ENCODE assay signal across 8 mouse cellular contexts in genomic region chrX:166478631-166479364, GRCm38 (mm10). TPM values are rescaled to one million over a fixed set of nuclear protein-coding genes. Genes with fewer than 3 reads are reported as not detected.
DNase-seq lines count a peak whose midpoint lies in the region; ATAC-seq and TF ChIP-seq lines count a peak whose summit lies in the region.

No protein-coding gene starts in this region.

- WGBS in spleen, adult 2 months, result 29% methylated on average over 28 of the region's 28 CpGs
- 20% methylated on average over 28 of the region's 28 CpGs for WGBS in hindbrain, embryonic 11.5 days
- WGBS in limb, embryonic 14.5 days, result 25% methylated on average over 28 of the region's 28 CpGs
- 18% methylated on average over 28 of the region's 28 CpGs for WGBS in midbrain, embryonic 15.5 days

- H3K9ac ChIP-seq in hindbrain, embryonic 11.5 days (ENCODE audit: low read depth, low read length), result peak overlapping the region; percentile 69
- H3K9ac ChIP-seq in limb, embryonic 14.5 days (ENCODE audit: low read depth, low read length, severe bottlenecking), result peak overlapping the region; percentile 70
- H3K9ac ChIP-seq in midbrain, embryonic 15.5 days, result peak overlapping the region; percentile 50

- H3K36me3 ChIP-seq in spleen, adult 2 months (ENCODE audit: control insufficient read depth, insufficient read depth, low read length), result no peaks in the 10 kb centered on the region; the same call in 1 of the 2 replicates
- H3K36me3 ChIP-seq in hindbrain, embryonic 11.5 days (ENCODE audit: control insufficient read depth, insufficient read depth, low read length), result no peaks in the 10 kb centered on the region
- H3K36me3 ChIP-seq in limb, embryonic 14.5 days (ENCODE audit: control insufficient read depth, insufficient read depth, low read length), result peaks cover 4% of the 10 kb centered on the region; the same call in 1 of the 2 replicates
- H3K36me3 ChIP-seq in midbrain, embryonic 15.5 days (replicated peaks), result no peaks in the 10 kb centered on the region

- peak overlapping the region; percentile 98 for H3K4me3 ChIP-seq in spleen, adult 2 months (ENCODE audit: extremely low read depth, insufficient read depth, insufficient read length)
- H3K4me3 ChIP-seq in hindbrain, embryonic 11.5 days (ENCODE audit: low read depth, low read length), result peak overlapping the region; percentile 61
- peak overlapping the region; percentile 63 for H3K4me3 ChIP-seq in limb, embryonic 14.5 days (replicated peaks; ENCODE audit: low read length)
- peak overlapping the region; percentile 47 for H3K4me3 ChIP-seq in midbrain, embryonic 15.5 days

- peak; percentile 37 for ATAC-seq in activated CD4-positive, CD25-positive, alpha-beta regulatory T cell, adult 4 months
- peak; percentile 56 for ATAC-seq in erythroblast, adult 5-6 weeks (replicated peaks; ENCODE audit: low FRiP score, poor library complexity, severe bottlenecking)
- ATAC-seq in hindbrain, embryonic 11.5 days (ENCODE audit: low FRiP score), result peak; percentile 17
- peak; percentile 39 for ATAC-seq in limb, embryonic 14.5 days (ENCODE audit: low FRiP score, low read depth)
- peak; percentile 70 for ATAC-seq in midbrain, embryonic 15.5 days (replicated peaks)

- TF ChIP-seq CTCF in spleen, adult 2 months (IDR thresholded peaks at IDR 0.05; ENCODE audit: extremely low read depth, insufficient read depth, insufficient read length, insufficient replicate concordance), result no peak

- H3K4me1 ChIP-seq in spleen, adult 2 months (ENCODE audit: control insufficient read depth, insufficient read depth, insufficient read length), result no peaks in the 10 kb centered on the region; the same call in 1 of the 2 replicates
- H3K4me1 ChIP-seq in hindbrain, embryonic 11.5 days (replicated peaks; ENCODE audit: control insufficient read depth, insufficient read depth, low read length), result no peaks in the 10 kb centered on the region
- no peaks in the 10 kb centered on the region for H3K4me1 ChIP-seq in limb, embryonic 14.5 days (ENCODE audit: control insufficient read depth, insufficient read depth, low read length)
- peaks cover 8% of the 10 kb centered on the region for H3K4me1 ChIP-seq in midbrain, embryonic 15.5 days

- H3K4me2 ChIP-seq in hindbrain, embryonic 11.5 days (replicated peaks; ENCODE audit: low read depth, low read length), result peak overlapping the region; percentile 60
- peak overlapping the region; percentile 51 for H3K4me2 ChIP-seq in limb, embryonic 14.5 days (replicated peaks; ENCODE audit: low read depth, low read length, severe bottlenecking)
- H3K4me2 ChIP-seq in midbrain, embryonic 15.5 days, result peak overlapping the region; percentile 57

- H3K27ac ChIP-seq in spleen, adult 2 months (ENCODE audit: insufficient read depth, low read length), result peak overlapping the region; percentile 78
- no peak overlapping the region for H3K27ac ChIP-seq in hindbrain, embryonic 11.5 days (ENCODE audit: low read depth, low read length)
- H3K27ac ChIP-seq in limb, embryonic 14.5 days (replicated peaks; ENCODE audit: low read depth, low read length), result peak overlapping the region; percentile 84; the same call in 1 of the 2 replicates
- peak overlapping the region; percentile 76 for H3K27ac ChIP-seq in midbrain, embryonic 15.5 days

- peak in 1 of 2 experiments; percentile 9 for DNase-seq in spleen, adult 2 months (ENCODE audit: low read depth in 1 of 2, low spot score in 2 of 2)
- DNase-seq in spleen, postnatal 14 days (ENCODE audit: low spot score in 2 of 2), result no peak
- DNase-seq in hindbrain, embryonic 11.5 days (ENCODE audit: low spot score), result peak; percentile 21
- DNase-seq in limb, embryonic 14.5 days (ENCODE audit: low spot score), result no peak
- no peak for DNase-seq in cerebellum, adult 9-10 months

- no peak for TF ChIP-seq POLR2A in spleen, adult 2 months (IDR thresholded peaks at IDR 0.05; ENCODE audit: low read depth, low read length)
- no peak for TF ChIP-seq POLR2A in limb, embryonic 14.5 days (IDR thresholded peaks at IDR 0.05; ENCODE audit: borderline replicate concordance, extremely low read depth, insufficient read depth, insufficient read length)

- no peaks in the 10 kb centered on the region for H3K27me3 ChIP-seq in spleen, adult 2 months (ENCODE audit: control insufficient read depth, insufficient read depth, low read length)
- no peaks in the 10 kb centered on the region; the same call in 1 of the 2 replicates for H3K27me3 ChIP-seq in hindbrain, embryonic 11.5 days (ENCODE audit: control insufficient read depth, insufficient read depth, low read length)
- H3K27me3 ChIP-seq in limb, embryonic 14.5 days (ENCODE audit: control insufficient read depth, insufficient read depth, low read length), result no peaks in the 10 kb centered on the region
- no peaks in the 10 kb centered on the region for H3K27me3 ChIP-seq in midbrain, embryonic 15.5 days (replicated peaks)

- no peaks in the 10 kb centered on the region for H3K9me3 ChIP-seq in hindbrain, embryonic 11.5 days (ENCODE audit: control insufficient read depth, low read length)
- no peaks in the 10 kb centered on the region for H3K9me3 ChIP-seq in limb, embryonic 14.5 days (ENCODE audit: control insufficient read depth, low read length)
- no peaks in the 10 kb centered on the region for H3K9me3 ChIP-seq in midbrain, embryonic 15.5 days

RNA-seq across cellular contexts. Expression of gene Rab9, which starts 0.9 kb away (rescaled TPM):
- polyA plus RNA-seq in spleen, adult 2 months (2012; rRNA removed), result 1.5 TPM in 2 replicates
- 10 to 100 TPM; 40.8 to 42.2 TPM for polyA plus RNA-seq in activated CD4-positive, CD25-positive, alpha-beta regulatory T cell, adult 4 months (2017; shearing (Covaris generic))
- 8.4 and 20.2 TPM in 2 replicates for total RNA-seq in erythroblast, adult 5-6 weeks (2015; ENCODE audit: low replicate concordance)
- total RNA-seq in erythroblast, adult 5-6 weeks (2017; ENCODE audit: low replicate concordance), result 12.0 and 21.6 TPM in 2 replicates
- 56.8 and 61.6 TPM in 2 replicates for polyA plus RNA-seq in hindbrain, embryonic 11.5 days (2014; fragmentation: Nextera tagmentation; extraction: Ambion mirVana)
- polyA plus RNA-seq in limb, embryonic 14.5 days (2012; rRNA removed), result 25.2 and 32.3 TPM in 2 replicates
- 63.1 and 65.8 TPM in 2 replicates for polyA plus RNA-seq in limb, embryonic 14.5 days (2014; fragmentation: Nextera tagmentation; extraction: Ambion mirVana)
- 35.2 and 37.0 TPM in 2 replicates for polyA plus RNA-seq in midbrain, embryonic 15.5 days (2015; fragmentation: Nextera tagmentation; extraction: Ambion mirVana)

RNA-seq across cellular contexts. Expression of gene Ofd1, which starts 38.3 kb away (rescaled TPM):
- polyA plus RNA-seq in spleen, adult 2 months (2012; rRNA removed), result 0.99 and 1.5 TPM in 2 replicates
- polyA plus RNA-seq in activated CD4-positive, CD25-positive, alpha-beta regulatory T cell, adult 4 months (2017; shearing (Covaris generic)), result 1 to 10 TPM; 6.0 to 7.1 TPM
- 0.77 and 1.5 TPM in 2 replicates for total RNA-seq in erythroblast, adult 5-6 weeks (2015; ENCODE audit: low replicate concordance)
- 4.2 and 5.5 TPM in 2 replicates for total RNA-seq in erythroblast, adult 5-6 weeks (2017; ENCODE audit: low replicate concordance)
- 9.1 and 9.8 TPM in 2 replicates for polyA plus RNA-seq in hindbrain, embryonic 11.5 days (2014; fragmentation: Nextera tagmentation; extraction: Ambion mirVana)
- 4.9 and 6.6 TPM in 2 replicates for polyA plus RNA-seq in limb, embryonic 14.5 days (2012; rRNA removed)
- 7.2 and 7.3 TPM in 2 replicates for polyA plus RNA-seq in limb, embryonic 14.5 days (2014; fragmentation: Nextera tagmentation; extraction: Ambion mirVana)
- polyA plus RNA-seq in midbrain, embryonic 15.5 days (2015; fragmentation: Nextera tagmentation; extraction: Ambion mirVana), result 6.1 and 6.4 TPM in 2 replicates

RNA-seq across cellular contexts. Expression of gene Trappc2, which starts 38.4 kb away (rescaled TPM):
- polyA plus RNA-seq in spleen, adult 2 months (2012; rRNA removed), result 1.2 and 1.8 TPM in 2 replicates
- polyA plus RNA-seq in activated CD4-positive, CD25-positive, alpha-beta regulatory T cell, adult 4 months (2017; shearing (Covaris generic)), result 10 to 100 TPM; 33.5 to 37.5 TPM
- total RNA-seq in erythroblast, adult 5-6 weeks (2015; ENCODE audit: low replicate concordance), result 5.4 and 30.6 TPM in 2 replicates
- 8.1 and 9.6 TPM in 2 replicates for total RNA-seq in erythroblast, adult 5-6 weeks (2017; ENCODE audit: low replicate concordance)
- 51.9 and 59.2 TPM in 2 replicates for polyA plus RNA-seq in hindbrain, embryonic 11.5 days (2014; fragmentation: Nextera tagmentation; extraction: Ambion mirVana)
- polyA plus RNA-seq in limb, embryonic 14.5 days (2012; rRNA removed), result 10.8 and 12.3 TPM in 2 replicates
- 23.7 and 25.5 TPM in 2 replicates for polyA plus RNA-seq in limb, embryonic 14.5 days (2014; fragmentation: Nextera tagmentation; extraction: Ambion mirVana)
- polyA plus RNA-seq in midbrain, embryonic 15.5 days (2015; fragmentation: Nextera tagmentation; extraction: Ambion mirVana), result 79.1 and 80.6 TPM in 2 replicates

RNA-seq across cellular contexts. Expression of gene Tceanc, which starts 39.6 kb away (rescaled TPM):
- 0.68 and 1.00 TPM in 2 replicates for polyA plus RNA-seq in spleen, adult 2 months (2012; rRNA removed)
- 10 to 100 TPM in 1 of 2 experiments, 1 to 10 TPM in 1; 10.0 to 10.7 TPM for polyA plus RNA-seq in activated CD4-positive, CD25-positive, alpha-beta regulatory T cell, adult 4 months (2017; shearing (Covaris generic))
- 2.1 and 7.7 TPM in 2 replicates for total RNA-seq in erythroblast, adult 5-6 weeks (2015; ENCODE audit: low replicate concordance)
- total RNA-seq in erythroblast, adult 5-6 weeks (2017; ENCODE audit: low replicate concordance), result 2.1 and 5.8 TPM in 2 replicates
- polyA plus RNA-seq in hindbrain, embryonic 11.5 days (2014; fragmentation: Nextera tagmentation; extraction: Ambion mirVana), result 11.0 and 13.6 TPM in 2 replicates
- polyA plus RNA-seq in limb, embryonic 14.5 days (2012; rRNA removed), result 3.9 and 4.5 TPM in 2 replicates
- 7.3 and 8.8 TPM in 2 replicates for polyA plus RNA-seq in limb, embryonic 14.5 days (2014; fragmentation: Nextera tagmentation; extraction: Ambion mirVana)
- 5.1 and 5.9 TPM in 2 replicates for polyA plus RNA-seq in midbrain, embryonic 15.5 days (2015; fragmentation: Nextera tagmentation; extraction: Ambion mirVana)

Comparison
In these comparisons a context has a peak if more than half of its experiments do, and no peak if none do; other contexts are left out.
1. H3K4me3 ChIP-seq: peak in every context shown above with its lines; median percentile 98 in spleen, adult 2 months; 63 in limb, embryonic 14.5 days; 61 in hindbrain, embryonic 11.5 days; 47 in midbrain, embryonic 15.5 days.
2. ATAC-seq: peak in every context shown above with its lines; median percentile 70 in midbrain, embryonic 15.5 days; 56 in erythroblast, adult 5-6 weeks; 39 in limb, embryonic 14.5 days; 37 in activated CD4-positive, CD25-positive, alpha-beta regulatory T cell, adult 4 months; 17 in hindbrain, embryonic 11.5 days.
3. RNA of gene Rab9, which starts 0.9 kb away (polyA plus RNA-seq): 25.2 to 65.8 TPM in limb, embryonic 14.5 days, 56.8 to 61.6 TPM in hindbrain, embryonic 11.5 days, 40.8 to 42.2 TPM in activated CD4-positive, CD25-positive, alpha-beta regulatory T cell, adult 4 months and 35.2 to 37.0 TPM in midbrain, embryonic 15.5 days; 1.5 TPM in spleen, adult 2 months; every median in the first group is over 10 times any median in the second.
4. Peak in every context shown above with its lines, with median percentiles within 50 percentile points of each other: H3K4me2 ChIP-seq and H3K9ac ChIP-seq.